ENCODE assay signal across 12 mouse cellular contexts in genomic region chr16:21702314-21702690, GRCm38 (mm10). TPM values are rescaled to one million over a fixed set of nuclear protein-coding genes. Genes with fewer than 3 reads are reported as not detected.
DNase-seq lines count a peak whose midpoint lies in the region; ATAC-seq lines count a peak whose summit lies in the region.
"Had no signal": no experiment of that assay in that cellular context is flagged by ENCODE, and none has a peak within 500 bp of the region (broad histone marks: within the 10 kb centered on the region; RNA-seq: fewer than 3 reads in every experiment).

No protein-coding gene starts in this region.

- no peaks in the 10 kb centered on the region for H3K4me1 ChIP-seq in embryonic facial prominence, embryonic 13.5 days
- 0 out of 2 replicates have a peak, but pooled peaks cover 3% of the 10 kb centered on the region for H3K4me1 ChIP-seq in hindbrain, embryonic 15.5 days (replicated peaks)

- WGBS in embryonic facial prominence, embryonic 13.5 days = 17% methylated on average over 3 of the region's 3 CpGs
- WGBS in hindbrain, embryonic 15.5 days = 8% methylated on average over 3 of the region's 3 CpGs

- no peak overlapping the region for H3K27ac ChIP-seq in embryonic facial prominence, embryonic 13.5 days
- no peak overlapping the region for H3K27ac ChIP-seq in hindbrain, embryonic 15.5 days (replicated peaks)
- H3K27ac ChIP-seq: heart, adult 2 months; left cerebral cortex, adult 2 months had no signal

- no peaks in the 10 kb centered on the region for H3K27me3 ChIP-seq in embryonic facial prominence, embryonic 13.5 days
- H3K27me3 ChIP-seq in hindbrain, embryonic 15.5 days = no peaks in the 10 kb centered on the region

- H3K36me3 ChIP-seq in embryonic facial prominence, embryonic 13.5 days = no peaks in the 10 kb centered on the region
- H3K36me3 ChIP-seq in hindbrain, embryonic 15.5 days = no peaks in the 10 kb centered on the region

- no peaks in the 10 kb centered on the region for H3K9me3 ChIP-seq in embryonic facial prominence, embryonic 13.5 days
- H3K9me3 ChIP-seq in hindbrain, embryonic 15.5 days = no peaks in the 10 kb centered on the region

- no peak overlapping the region for H3K4me3 ChIP-seq in embryonic facial prominence, embryonic 13.5 days
- peak overlapping the region; percentile 17 for H3K4me3 ChIP-seq in hindbrain, embryonic 15.5 days
- H3K4me3 ChIP-seq: heart, adult 2 months; left cerebral cortex, adult 2 months had no signal

- no peak for ATAC-seq in embryonic facial prominence, embryonic 13.5 days (ENCODE audit: insufficient number of reproducible peaks, insufficient read depth, low FRiP score, low TSS enrichment, low read depth)
- no peak for ATAC-seq in hindbrain, embryonic 15.5 days (ENCODE audit: low FRiP score, low read depth)
- ATAC-seq in activated CD4-positive, CD25-positive, alpha-beta regulatory T cell, adult 4 months = no peak
- no peak for ATAC-seq in erythroblast, adult 5-6 weeks (replicated peaks; ENCODE audit: low FRiP score, poor library complexity, severe bottlenecking)
- ATAC-seq: inflammation-experienced regulatory T-cells, adult 6 months had no signal

- H3K4me2 ChIP-seq in embryonic facial prominence, embryonic 13.5 days = peak overlapping the region; percentile 24; the same call in 1 of the 2 replicates
- H3K4me2 ChIP-seq in hindbrain, embryonic 15.5 days = peak overlapping the region; percentile 42
- H3K4me2 ChIP-seq: lung, embryonic 14.5 days had no signal

- intact Hi-C loops in left cerebral cortex, postnatal 14 days (cut with DNase I) = no loop called here

- no peak overlapping the region for H3K9ac ChIP-seq in embryonic facial prominence, embryonic 13.5 days
- H3K9ac ChIP-seq in hindbrain, embryonic 15.5 days = no peak overlapping the region
- H3K9ac ChIP-seq: lung, embryonic 14.5 days had no signal

- DNase-seq in WW6 (ENCODE audit: low read depth, low spot score) = peak; percentile 74
- DNase-seq in neural tube, embryonic 10.5 days (ENCODE audit: extremely low spot score, low spot score) = peak; percentile 43
- no peak for DNase-seq in B cell, adult 2 months
- no peak for DNase-seq in left cerebral cortex, postnatal 14 days (ENCODE audit: low spot score in 2 of 2)
- DNase-seq: heart, adult 2 months; lung, embryonic 14.5 days had no signal

RNA-seq across cellular contexts. Expression of gene 2510009E07Rik, which starts 7.8 kb away (rescaled TPM):
- polyA plus RNA-seq in embryonic facial prominence, embryonic 13.5 days (2015; fragmentation: Nextera tagmentation; extraction: Ambion mirVana) = 21.3 and 23.5 TPM in 2 replicates
- 49.9 and 53.2 TPM in 2 replicates for polyA plus RNA-seq in hindbrain, embryonic 15.5 days (2015; fragmentation: Nextera tagmentation; extraction: Ambion mirVana)
- 1 to 10 TPM; 1.5 to 2.4 TPM for polyA plus RNA-seq in activated CD4-positive, CD25-positive, alpha-beta regulatory T cell, adult 4 months (2017; shearing (Covaris generic))
- total RNA-seq in erythroblast, adult 5-6 weeks (2015; ENCODE audit: low replicate concordance) = 0.63 and 1.3 TPM in 2 replicates
- total RNA-seq in erythroblast, adult 5-6 weeks (2017; ENCODE audit: low replicate concordance) = 0.56 and 1.1 TPM in 2 replicates
- 10 to 100 TPM; 54.7 to 59.9 TPM for total RNA-seq in left cerebral cortex, postnatal 14 days (2021)

Comparison
In these comparisons a context has a peak if more than half of its experiments do, and no peak if none do; other contexts are left out.
1. DNase-seq: peak in WW6 (single experiment) and neural tube, embryonic 10.5 days (single experiment); none in B cell, adult 2 months (0 of 2) and left cerebral cortex, postnatal 14 days (0 of 2).